Mouse (Mus musculus): ENCODE measurements around the gene Stard13.
A peak's percentile ranks its signal among the peaks of the same experiment; 100 is the strongest.

The Stard13 gene

DNA sequence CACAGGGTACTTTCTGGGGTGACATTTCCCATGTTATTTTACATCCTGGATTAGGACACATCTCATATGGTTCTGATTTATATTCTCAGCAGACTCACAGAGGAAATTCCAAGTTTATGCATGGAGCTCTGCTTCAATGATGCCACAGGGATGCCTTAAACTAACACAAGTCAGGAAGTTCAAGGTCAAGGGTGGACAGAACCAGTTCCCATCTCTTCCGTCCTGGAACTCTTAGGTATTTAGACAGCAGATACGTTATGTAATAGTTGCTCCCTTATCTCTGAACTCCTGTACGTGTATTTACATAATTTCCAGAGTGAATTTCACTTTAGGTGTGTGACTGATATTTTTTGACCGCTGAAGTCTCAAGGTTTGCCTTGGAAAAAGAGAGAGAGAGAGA is 130.4 kb downstream of the Stard13 start:
- DNase-seq: no peak

DNA sequence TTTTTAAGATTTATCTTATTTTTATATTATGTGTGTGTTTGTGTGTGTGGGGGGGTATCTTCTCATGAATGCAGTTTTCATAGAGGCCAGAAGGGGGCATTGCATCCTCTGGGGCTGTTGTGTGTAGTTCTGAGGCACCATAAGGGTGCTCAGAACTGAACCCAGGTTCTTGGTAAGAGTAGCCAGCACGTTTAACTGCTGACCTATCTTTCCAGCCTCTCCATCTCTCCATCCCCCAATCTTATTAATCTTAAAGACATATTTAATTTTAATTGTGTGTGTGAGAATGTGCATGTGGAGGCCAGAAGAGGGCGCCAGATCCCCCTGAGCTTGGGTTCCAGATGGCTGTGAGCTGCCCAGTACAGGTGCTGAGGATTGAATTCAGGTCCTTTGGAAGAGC is 131.4 kb downstream of the Stard13 start:
- DNase-seq: no peak

DNA sequence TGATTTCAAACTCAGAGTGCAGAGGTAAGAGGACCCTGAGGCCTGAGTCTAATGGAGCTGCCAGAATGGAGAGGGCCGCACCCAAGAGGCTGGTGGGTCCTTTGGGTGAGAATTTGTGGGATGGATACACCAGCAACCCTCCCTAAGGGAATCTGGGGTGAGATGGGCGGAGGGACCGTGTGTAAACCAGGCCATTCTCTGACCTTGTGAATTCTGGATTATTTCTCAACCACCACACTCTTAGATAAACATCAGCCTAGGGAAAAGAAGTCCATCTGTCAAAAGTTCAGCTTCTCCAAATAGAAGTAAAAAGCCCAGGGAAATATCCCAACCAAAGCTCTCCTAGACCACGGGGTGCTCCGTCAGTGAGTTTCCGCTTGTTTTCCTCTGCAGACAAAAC is 137.6 kb downstream of the Stard13 start:
- DNase-seq: peak; percentile 31

DNA sequence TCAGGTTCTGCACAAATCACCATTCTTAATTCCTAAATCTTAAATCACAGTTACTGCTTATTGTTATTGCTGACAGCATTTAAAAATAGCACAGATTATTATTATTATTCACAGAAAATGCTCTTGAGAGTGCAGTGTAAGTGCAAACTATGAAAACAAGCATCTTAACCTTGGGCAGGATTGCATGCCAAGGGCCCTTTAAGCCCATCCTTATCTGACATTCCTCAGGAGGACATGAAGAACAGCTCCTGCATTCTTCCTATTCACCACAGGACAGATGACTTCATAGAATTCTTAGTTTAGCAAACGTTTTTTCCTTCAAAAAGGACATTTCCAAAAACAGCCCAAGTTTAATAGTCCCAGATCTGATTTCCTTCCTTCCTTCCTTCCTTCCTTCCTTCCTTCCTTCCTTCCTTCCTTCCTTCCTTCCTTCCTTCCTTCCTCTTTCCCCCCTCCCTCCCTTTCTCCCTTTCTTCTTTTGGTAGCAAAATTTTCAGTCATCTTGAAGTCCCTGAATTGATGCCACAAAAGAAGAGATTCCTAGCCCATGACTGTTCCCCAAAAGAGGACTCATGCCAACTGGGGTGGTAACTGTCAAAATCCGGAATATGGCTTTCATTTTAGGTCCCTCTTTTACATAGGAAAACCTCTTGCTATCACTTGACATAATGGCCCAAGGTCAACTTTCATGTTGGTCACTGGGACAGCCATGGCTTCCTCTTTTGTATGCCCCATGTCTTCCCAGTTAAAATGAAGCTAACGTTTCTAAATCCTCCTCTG is 140.6 kb downstream of the Stard13 start:
- no peak for DNase-seq

DNA sequence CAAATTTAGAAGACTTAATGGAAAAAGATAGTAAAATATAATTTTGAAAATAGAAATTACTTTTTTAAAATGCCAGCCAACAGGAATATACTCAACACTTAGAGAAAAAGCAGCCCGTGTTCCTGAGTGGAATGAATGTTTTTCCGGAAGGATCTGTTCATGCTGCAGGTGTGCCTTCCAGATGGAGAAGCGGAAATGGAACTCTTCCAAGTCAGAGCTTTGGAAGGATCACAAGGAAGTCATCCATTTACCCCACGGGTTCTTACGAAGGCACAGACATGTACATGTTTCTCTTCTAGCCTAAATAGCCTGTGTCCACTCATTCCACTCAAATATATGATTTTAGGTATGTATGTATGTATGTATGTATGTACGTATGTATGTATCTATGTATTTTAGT is 142.6 kb downstream of the Stard13 start:
- no peak for DNase-seq

DNA sequence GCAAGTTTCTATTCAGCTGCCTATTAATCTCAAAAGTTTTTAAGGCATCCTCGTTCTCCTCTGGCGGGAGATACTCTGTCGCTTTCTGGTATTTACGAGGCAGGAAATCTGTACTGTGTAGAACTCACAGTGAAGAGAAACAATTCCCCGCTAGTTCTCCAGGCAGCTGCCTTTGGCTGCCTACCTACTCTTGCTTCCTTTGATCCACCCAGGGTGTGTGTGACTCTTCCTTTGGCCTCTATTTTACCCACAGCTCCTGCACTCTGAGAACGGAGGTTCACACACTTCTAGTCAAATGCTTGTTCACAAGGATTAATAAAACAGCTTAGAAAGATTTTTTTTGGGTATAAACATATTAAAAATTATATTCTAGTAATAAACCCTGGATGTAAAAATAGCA is 144.4 kb downstream of the Stard13 start:
- DNase-seq: no peak

DNA sequence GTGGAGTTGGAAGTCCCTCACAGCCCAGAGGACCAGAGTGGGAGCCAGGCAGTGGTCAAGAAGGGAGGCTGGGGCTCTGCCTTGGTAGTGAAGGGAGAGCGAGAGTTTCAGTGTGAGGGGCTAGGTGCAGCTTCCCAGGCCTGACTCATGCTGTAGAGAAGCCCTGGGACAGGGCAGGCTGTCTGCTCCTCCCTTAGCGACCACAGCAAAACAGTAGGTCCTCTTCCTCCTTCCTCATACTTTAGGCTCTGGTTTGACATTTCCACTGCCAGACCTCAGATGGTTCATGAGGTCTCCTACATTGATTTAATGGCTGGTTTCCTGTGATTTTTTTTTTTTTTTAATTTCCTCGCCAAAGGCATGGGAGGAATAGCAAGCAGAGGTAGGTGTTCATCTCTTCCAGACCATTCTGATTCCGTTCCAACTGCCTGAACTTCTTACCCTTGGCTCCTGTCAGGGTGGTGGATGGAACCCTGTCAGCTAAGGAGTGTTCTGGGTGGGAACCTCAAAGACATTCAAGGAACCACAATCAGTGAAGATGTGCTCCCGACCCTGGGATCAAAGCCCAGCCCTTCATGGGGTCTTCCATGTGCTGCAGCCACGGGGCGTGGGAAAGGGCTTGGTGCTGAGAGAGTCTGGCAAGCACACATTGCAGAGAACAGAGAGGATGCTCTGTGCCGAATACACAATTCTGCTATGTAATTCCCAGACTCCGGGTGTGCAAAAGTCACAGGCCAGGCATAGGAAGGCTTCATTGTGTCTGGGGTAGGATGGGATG is 147.0 kb downstream of the Stard13 start:
- DNase-seq: peak; percentile 42

DNA sequence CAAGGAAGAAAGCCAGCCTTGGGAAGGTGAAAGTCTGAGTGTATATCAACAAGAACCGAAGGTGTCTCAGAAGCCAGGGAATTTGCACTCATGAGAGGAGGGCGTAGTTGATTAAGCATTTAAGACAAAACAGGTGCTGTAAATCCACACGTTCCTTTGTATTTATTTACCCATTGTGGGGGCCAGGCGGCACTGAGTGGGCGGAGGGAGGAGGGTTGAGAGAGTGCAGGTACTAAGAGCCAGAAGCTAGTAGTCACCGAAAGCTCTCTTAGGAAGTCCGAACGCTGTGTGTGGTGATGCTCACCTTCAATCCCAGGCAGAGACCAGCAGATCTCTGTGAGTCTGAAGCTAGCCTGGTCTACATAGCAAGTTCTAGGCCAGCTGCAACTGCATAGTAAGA is 147.9 kb downstream of the Stard13 start:
- no peak for DNase-seq

DNA sequence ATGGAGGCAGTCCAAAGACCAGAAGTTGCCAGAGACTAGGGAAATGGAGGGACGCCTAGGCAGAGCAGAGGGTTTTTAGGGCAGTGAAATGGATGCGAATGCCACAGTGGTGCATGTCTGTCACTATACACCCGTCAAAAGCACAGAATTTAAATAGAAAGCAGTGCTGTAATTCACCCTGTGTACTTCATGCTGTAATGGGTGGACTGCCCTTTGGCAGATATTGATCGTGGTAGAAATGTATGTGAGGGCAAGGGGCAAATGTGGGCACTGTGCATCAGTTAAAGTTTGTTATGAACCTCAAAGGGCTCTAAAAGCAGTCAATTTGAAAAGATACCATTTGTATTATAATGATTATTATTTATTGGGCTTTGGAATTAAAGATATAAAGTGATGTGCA is 153.4 kb downstream of the Stard13 start:
- no peak for DNase-seq

DNA sequence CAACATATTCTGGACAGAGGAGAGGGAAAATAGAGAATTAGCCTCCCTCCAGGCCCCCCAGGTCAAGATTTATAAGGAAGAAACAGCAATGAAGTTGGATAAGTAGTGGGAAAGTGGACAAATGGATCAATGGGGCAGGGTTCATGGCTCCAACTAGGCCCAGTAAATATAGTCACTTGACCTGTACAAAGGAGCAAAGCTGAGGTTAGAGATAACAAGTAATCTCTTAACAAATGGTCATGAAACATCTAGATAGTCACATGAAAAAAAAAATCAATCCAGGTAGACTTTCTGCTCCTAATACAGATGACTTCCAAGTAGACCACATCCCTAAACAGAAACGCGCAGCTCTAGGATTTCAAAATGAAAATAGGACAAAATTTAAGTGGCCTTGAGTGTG is 155.7 kb downstream of the Stard13 start:
- DNase-seq: no peak

DNA sequence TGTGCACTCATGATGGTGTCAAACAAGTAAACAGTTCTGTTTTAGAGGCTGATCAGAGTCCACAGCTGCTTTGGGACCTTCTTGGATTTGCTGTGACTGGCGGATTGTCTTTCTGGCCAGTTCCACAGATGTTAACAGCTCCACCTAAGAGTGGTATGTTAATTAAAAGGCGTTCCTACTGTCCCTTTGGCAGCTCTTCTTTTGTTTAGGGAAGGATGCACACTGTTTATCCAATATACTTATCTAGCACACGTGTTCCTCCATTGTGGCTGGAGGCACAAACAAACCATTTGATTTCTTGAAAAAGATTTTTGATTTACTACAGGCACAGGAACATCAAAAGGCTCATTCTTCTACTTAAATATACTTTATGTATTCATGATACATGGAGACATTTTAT is 156.7 kb downstream of the Stard13 start:
- DNase-seq: no peak

DNA sequence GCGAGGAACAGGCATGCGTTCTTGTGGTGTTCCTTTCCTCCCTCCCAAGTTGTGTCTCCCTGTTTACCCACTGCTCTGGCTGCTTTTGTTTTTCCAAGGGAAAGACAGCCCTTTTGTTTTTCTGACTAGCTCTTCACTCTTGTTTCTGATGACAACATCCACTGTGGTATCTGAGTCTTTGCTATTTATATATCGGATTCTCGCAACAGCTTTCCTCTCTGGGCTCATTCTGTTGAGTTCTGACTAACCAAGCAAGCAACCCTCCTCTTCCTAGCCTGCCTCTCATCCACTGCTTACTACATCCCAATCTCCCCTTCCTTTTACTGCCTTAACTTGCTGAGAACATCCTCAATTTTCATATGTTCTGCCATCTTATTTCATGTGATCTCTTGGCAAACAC is 159.4 kb downstream of the Stard13 start:
- DNase-seq: no peak

DNA sequence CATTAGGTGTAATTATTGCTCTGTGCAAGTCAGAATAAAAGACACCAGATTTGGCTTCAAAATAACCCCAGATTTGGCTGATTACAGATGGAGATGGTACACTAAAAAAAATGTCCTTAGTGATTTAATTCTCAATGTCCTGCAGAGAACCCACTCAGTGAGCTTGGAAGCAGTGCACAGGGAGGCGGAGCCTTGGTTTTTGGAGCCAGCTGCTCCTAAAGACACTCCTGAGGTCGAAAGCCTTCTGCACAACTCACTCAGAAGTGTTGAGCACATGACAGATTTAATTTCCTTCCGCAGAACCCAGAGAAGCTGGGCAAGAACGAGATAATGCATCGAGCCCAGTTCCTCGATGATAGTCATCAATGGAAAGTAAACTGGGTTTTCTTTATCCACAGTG is 162.2 kb downstream of the Stard13 start:
- DNase-seq: no peak

DNA sequence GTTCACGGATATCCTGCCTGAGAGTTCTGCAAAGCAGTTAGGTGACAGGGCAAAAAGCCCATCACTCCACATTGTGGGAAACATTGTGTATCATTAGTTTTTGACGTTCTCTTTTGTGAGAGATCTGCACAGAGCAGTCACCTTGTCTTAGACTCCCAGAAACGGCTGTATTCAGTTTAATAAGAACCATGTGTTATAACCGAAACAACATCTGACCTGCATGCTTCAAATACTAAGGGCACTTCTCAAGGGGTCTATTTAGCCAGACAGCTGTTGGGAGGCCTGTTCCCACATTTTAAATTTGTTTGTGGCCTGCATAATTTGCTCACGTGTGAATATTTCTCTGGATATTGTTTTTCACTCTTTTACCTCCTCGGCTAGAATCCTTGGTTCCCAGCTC is 162.7 kb downstream of the Stard13 start:
- DNase-seq: no peak

DNA sequence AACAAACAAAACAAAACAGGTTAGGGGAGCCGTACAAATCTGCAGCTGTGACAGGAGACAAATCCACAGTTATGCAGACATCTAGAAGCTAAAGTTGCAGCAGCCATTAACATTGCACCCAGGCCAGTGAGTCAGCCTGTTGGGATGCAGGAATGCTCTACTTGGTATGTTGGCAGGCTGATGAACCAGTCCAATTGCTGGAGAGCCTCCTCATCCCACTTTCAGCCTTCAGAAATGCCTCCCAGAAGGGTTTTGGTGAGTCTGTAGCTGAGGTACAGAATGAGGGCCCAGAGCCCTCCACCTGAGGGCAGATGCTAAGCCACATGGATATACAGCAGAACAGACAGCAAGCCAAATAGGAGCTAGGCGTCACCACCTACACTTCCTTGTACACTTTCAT is 164.1 kb downstream of the Stard13 start:
- no peak for DNase-seq

DNA sequence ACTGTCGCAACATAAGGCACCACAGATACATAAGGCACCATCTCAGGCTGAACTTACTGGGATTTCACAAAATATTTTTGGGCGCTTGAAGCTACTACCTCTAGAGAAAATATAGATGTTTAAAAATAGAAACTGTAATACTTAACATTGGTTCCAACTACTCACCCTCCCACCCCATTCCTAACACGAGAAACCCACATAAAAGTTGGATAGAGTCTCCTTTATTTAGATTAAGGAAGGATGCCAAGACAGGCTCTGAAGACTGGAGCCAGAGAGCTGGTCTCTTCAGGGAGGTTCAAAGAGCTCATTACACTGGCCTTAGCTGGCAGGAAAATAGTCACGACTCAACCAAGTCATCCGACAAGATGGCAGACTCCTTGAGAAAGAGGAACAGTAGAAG is 167.6 kb downstream of the Stard13 start:
- no peak for DNase-seq

DNA sequence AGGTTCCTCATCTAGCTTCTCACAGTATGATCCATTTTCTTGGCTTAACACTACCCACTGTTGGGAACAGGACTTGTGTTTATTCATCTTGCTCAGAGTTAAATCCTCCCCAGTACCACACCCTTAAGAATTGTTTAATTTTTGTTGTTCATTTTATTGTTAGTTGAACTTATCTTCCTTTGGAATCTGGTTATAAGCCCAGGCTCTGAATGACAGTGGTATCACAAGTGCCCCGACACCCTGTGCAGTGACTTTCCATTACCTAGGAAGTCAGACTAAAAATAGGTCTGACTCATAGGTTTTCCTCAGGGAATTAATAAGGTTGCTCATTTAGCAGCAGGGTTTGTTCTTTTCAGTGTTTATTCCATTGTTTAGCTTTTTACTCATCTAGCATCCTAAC is 168.4 kb downstream of the Stard13 start:
- no peak for DNase-seq

DNA sequence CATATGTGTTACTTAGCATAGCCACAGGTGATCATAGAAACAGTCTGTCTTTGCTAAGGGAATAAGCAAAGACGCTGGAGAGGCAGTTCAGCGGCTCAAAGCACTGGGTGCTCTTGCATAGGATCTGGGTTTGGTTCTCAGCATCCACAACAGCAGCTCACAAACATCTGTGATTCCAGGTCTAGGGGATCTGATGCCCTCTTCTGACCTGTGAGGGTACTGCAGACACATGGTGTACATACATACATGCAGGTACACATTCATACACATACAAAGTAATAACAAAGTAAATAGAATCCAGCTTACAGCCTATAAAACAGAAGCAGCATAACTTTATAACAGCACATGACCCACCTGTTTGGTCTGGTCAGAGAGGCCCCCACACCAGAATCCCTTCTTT is 171.7 kb downstream of the Stard13 start:
- no peak for DNase-seq

DNA sequence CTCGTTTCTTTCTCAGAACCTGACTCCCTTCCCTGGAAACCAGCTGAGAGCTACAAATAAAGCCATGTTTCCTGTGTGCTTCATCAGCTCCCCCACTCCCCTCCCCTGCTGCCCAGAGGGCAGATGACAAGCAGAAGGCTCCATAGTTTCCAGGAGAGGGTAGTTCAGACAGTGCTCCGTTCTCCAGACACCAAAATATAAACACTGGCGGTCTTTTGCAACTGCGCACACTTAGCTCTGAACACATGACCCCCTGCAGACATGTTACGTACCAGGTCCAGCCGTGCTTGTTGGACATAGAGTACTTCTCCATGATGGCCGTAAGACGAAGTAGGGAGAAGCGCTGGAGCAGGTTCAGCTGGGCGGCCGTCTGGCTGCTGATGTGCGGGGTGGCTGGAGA is 173.2 kb downstream of the Stard13 start:
- peak; percentile 37 for DNase-seq

DNA sequence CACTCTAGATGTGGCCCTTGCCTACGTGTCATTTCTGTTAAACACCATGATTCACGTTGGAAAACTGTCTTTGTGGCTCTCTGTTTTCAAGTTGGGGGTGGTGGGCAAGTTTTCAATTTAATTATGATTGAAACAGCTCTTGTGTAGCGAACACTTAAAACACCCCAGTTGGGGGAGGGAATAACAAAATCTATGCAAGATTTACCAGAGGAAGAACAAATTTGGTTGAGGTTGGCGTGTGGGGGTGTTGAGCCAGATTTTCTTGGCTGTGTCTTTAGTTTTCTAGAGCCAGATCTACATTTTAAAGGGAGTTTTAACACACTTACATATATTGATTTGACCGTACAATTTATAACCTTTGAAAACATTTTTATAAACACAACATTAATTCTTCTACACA is 173.9 kb downstream of the Stard13 start:
- DNase-seq: no peak

DNA sequence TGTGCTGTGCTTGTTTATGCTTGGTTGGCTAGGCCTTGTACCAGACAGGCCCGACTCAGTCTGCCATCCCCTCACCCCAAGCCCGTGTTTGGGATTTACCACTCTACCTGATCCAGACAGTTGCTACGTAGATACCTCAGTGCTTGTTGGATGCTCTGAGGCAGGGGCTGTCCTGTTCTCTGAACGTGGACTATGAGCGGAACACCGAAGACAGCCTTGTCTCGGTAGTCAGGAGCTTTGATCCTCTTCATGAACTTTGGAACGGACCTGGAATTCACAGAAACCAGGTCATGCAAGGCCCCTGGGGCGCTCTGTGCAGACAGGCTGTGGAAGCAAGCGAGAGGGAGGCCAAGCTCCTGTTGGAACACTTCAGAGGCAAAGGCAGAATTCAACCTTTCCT is 174.3 kb downstream of the Stard13 start:
- DNase-seq: no peak

DNA sequence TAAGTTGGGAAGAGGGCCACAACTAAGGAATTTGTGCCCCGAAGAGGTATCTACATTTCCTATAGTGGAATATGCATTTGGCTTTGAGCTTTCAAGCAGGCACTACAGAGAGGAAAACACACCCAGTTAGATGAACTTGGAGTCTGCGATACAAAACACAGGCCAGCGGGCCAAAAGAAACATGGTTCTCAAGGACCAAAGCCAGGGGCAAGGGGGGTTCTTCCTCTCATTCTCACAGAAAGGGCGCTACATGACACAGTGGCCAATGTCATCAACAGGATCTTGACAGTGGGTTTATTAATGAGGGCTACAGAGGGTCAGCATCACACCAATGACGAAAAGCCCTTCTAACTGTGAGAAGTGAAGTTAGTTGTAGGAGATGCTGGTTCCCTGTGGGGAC is 175.9 kb downstream of the Stard13 start:
- DNase-seq: no peak

DNA sequence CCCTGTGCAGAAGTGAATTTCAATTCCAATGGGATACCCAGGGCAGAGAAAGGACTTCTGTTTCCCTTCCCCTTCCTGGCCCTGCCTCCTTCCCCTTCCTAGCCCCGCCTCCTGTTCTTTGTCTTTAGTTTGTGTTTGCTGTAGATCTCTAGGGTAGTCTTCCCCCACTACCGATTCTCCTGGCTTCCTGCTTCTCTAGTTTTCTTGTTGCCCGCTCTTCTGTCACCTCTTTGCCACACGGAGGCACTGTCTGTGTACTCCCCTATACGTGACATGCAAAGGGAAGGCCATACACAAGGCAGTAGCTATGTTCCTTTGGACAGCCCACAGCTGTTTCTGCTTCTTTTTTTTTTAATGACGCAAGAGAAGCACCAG is 176.7 kb downstream of the Stard13 start:
- DNase-seq: peak; percentile 34

DNA sequence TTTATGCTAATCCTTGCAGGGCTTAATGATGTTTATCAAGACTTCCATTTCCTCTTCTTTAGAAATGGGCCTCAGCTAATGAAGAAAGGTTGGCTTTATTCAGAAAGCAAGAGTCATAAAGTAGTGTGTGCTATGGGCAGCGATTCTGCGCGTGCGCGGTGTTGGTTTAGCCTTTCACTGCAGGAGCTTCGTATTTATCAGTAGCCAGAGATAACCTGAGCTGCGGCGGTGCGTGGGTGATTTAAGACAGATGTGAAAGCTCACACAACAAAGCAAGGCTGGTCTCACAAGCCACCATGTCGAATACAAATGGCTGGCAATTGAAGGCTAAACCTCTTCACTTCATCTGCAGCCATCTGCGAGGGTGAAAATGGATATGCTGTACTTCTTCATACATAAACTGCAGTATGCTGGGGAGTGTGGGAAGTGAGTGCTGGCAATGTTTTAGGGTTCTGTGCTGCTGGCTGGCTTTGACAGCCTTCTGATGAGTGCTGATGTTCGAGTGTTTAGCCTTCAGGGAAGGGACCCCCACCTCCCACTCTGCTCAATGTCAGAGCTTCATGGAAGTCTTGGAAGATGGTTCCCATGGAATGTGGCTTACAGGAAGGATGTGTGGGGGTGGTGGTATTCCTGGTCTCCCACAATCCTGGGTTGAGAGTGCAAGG is 177.2 kb downstream of the Stard13 start:
- no peak for DNase-seq

Data from kidney, postnatal 10 days (tissue).